Mouse (Mus musculus) liver, embryonic 13.5 days (tissue): ENCODE measurements around the gene Polr1b. TPM values are rescaled to one million over a fixed set of nuclear protein-coding genes. Genes with fewer than 3 reads are reported as not detected.

Experiments used
- ATAC-seq: fragments of 200-750 bp; cut with Nextera tagmentation; 2 replicates; pipeline ENCODE4 v1.8.0; 2017; ENCODE audit warnings: low read depth, mild to moderate bottlenecking, moderate number of reproducible peaks, moderate library complexity
- DNase-seq: peaks from one replicate; pipeline ENCODE4 v3.0.0; 2022
- H3K27ac ChIP-seq: fragments of 300-500 bp; sonication (generic); 2 replicates; pipeline ENCODE4 v1.5.1; 2015; ENCODE audit warnings: moderate library complexity, mild to moderate bottlenecking, inconsistent platforms
- H3K27me3 ChIP-seq: fragments of 300-500 bp; sonication (generic); 2 replicates; pipeline ENCODE4 v1.6.1; 2015; ENCODE audit warnings: mild to moderate bottlenecking, inconsistent platforms
- H3K36me3 ChIP-seq: fragments of 300-500 bp; sonication (generic); 2 replicates; pipeline ENCODE4 v1.6.1; 2015; ENCODE audit warnings: mild to moderate bottlenecking, inconsistent platforms
- H3K4me1 ChIP-seq: fragments of 300-500 bp; sonication (generic); replicated peaks from 2 replicates; pipeline ENCODE4 v1.6.1; 2015; ENCODE audit warnings: inconsistent platforms
- H3K4me2 ChIP-seq: fragments of 300-500 bp; sonication (generic); 2 replicates; pipeline ENCODE4 v1.6.1; 2015; ENCODE audit warnings: inconsistent platforms, mild to moderate bottlenecking, moderate library complexity
- H3K4me3 ChIP-seq: fragments of 300-500 bp; sonication (generic); replicated peaks from 2 replicates; pipeline ENCODE4 v1.5.1; 2015; ENCODE audit warnings: mild to moderate bottlenecking, inconsistent platforms
- H3K9ac ChIP-seq: fragments of 300-500 bp; sonication (generic); 2 replicates; pipeline ENCODE4 v1.6.1; 2015; ENCODE audit warnings: mild to moderate bottlenecking, inconsistent platforms
- H3K9me3 ChIP-seq: fragments of 300-500 bp; sonication (generic); replicated peaks from 2 replicates; pipeline ENCODE4 v1.6.1; 2016; ENCODE audit warnings: inconsistent platforms
- WGBS: fragments of 180-500 bp; shearing (Covaris S2); methylation state at CpG from one replicate; pipeline ENCODE4 v1.1.7; 2015; ENCODE audit not compliant: insufficient replicate concordance; 5-methylcytosine and 5-hydroxymethylcytosine counted together
- polyA plus RNA-seq: library from polyadenylated mRNA; unstranded; fragments of >200 nt; fragmentation: Nextera tagmentation; extraction: Ambion mirVana; gene quantifications from 2 replicates; pipeline ENCODE4 v1.2.1, GENCODE M21; 2015

Gene Polr1b
- polyA plus RNA-seq, result 21.6 and 24.6 TPM in 2 replicates

DNA sequence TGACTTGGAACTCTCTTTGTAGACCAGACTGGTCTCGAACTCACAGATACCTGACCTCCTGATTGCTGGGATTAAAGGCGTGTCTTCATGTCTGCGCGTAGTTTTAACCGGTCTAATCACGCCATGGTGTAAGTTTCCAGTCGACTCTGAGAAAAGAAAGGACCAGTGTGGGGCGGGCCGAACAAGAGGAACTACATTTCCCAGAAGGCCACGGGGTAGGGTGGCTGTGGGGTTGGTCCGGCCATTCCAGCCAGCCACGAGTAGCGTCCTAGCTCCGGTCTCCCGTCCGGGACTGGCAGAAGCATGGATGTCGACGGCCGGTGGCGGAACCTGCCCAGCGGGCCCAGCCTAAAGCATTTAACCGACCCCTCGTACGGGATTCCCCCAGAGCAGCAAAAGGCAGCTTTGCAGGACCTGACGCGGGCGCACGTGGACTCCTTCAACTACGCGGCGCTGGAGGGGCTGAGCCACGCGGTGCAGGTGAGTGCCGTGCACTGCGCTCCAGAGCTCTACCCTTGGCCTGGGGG is at the start of gene Polr1b:
Gene Polr1b (plus strand): TSS at position 212 of the 527 bp plus-strand sequence.
- Histone ChIP-seq H3K27ac (peak within 1 kb of the TSS; percentile 15), H3K4me3 (peak within 1 kb of the TSS; percentile 80), H3K9ac (peak within 1 kb of the TSS; percentile 77), H3K4me1 (peaks cover 30% of the 10 kb centered on the region), H3K9me3 (no peaks in the 10 kb centered on the region), H3K27me3 (no peaks in the 10 kb centered on the region), H3K36me3 (peaks cover 34% of the 10 kb centered on the region), H3K4me2 (peak within 1 kb of the TSS; percentile 92)
- peak; percentile 99 for ATAC-seq
- DNase-seq, result peak; percentile 87
- under 1% methylated on average over 35 of the region's 35 CpGs for WGBS

DNA sequence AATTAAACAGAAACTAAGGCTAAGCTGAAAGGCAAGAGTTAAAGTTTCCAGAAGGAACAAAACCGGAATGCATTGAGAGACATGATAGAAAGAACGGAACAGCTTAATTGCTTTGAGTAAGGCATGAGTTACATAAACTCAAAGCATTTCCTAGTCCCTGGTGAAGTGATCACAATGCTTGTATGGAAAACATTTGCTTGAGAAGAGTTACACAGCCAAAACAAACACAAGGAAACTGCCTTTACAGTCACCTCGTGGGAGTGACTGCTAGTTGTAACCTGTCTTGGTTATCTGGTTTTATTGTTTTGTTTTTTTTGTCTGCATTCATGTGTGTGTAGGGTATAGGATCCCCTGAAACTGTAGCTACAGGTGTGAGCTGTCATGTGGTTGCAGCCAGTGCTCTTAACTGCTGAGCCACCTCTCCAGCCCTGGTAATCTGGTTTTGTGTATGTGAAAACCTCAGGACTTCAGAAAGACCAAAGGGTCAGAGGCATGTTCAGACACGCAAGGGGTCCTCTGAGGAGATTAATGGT is 48.3 kb upstream of the Polr1b start:
- peaks cover 3% of the 10 kb centered on the region; the same call in 1 of the 2 replicates for H3K27me3 ChIP-seq
- DNase-seq (no peak), ATAC-seq (no peak)
- H3K9ac ChIP-seq, result no peak overlapping the region
- H3K9me3 ChIP-seq, result no peaks in the 10 kb centered on the region
- H3K4me2 ChIP-seq, result no peak overlapping the region
- no peaks in the 10 kb centered on the region for H3K36me3 ChIP-seq
- WGBS, result 58% methylated on average over 4 of the region's 4 CpGs
- peaks cover 9% of the 10 kb centered on the region for H3K4me1 ChIP-seq
- no peak overlapping the region for H3K4me3 ChIP-seq
- no peak overlapping the region for H3K27ac ChIP-seq

DNA sequence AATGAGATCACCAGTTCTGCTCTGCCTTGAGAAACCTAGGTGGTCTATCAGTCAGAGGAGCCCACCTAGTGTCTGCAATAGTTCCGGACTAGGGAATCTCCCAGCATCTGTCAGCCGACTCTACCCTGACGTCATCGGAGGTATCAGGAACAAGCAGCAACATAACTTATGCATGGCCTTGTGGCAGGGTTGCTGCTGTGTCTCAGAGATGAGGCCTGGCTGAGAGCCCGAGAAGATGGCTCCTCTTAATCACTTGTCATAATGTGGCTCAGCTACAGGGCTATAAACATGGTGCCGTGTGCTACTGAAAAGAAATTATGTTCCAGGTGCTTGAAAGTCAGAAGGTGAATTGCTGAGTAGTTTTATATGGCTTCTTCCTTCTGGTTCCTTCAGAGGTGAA is 45.1 kb upstream of the Polr1b start:
- Histone ChIP-seq H3K4me1 (peaks cover 22% of the 10 kb centered on the region), H3K27me3 (peaks cover 6% of the 10 kb centered on the region; the same call in 1 of the 2 replicates), H3K9me3 (no peaks in the 10 kb centered on the region), H3K4me3 (no peak overlapping the region), H3K27ac (no peak overlapping the region), H3K9ac (no peak overlapping the region), H3K4me2 (no peak overlapping the region), H3K36me3 (no peaks in the 10 kb centered on the region)
- ATAC-seq (no peak), DNase-seq (no peak)
- WGBS, result 81% methylated on average over 6 of the region's 6 CpGs

DNA sequence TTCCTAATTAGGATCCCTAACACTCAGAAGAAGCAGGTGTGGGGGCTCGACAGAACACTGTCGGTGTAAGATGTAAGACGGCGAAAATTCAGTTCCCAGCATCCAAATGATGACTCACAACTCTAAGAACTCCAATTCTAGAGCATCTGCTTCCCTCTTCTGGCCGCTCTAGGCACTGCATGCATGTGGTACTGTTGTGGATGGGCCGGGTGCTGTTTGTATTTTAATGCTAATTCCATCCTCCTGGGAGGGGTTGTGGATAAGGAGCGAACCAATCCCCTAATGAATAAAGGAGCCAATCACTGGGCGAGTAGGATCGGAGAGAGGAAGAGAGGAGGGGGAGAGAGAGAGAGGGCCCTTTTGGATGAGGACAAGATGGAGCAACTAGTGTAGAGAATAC is 44.2 kb upstream of the Polr1b start:
- Histone ChIP-seq H3K4me1 (peaks cover 22% of the 10 kb centered on the region), H3K27me3 (peaks cover 6% of the 10 kb centered on the region; the same call in 1 of the 2 replicates), H3K4me3 (no peak overlapping the region), H3K9me3 (no peaks in the 10 kb centered on the region), H3K4me2 (no peak overlapping the region), H3K36me3 (no peaks in the 10 kb centered on the region), H3K27ac (no peak overlapping the region), H3K9ac (no peak overlapping the region)
- DNase-seq, result no peak
- no peak for ATAC-seq
- WGBS, result 42% methylated on average over 9 of the region's 9 CpGs

DNA sequence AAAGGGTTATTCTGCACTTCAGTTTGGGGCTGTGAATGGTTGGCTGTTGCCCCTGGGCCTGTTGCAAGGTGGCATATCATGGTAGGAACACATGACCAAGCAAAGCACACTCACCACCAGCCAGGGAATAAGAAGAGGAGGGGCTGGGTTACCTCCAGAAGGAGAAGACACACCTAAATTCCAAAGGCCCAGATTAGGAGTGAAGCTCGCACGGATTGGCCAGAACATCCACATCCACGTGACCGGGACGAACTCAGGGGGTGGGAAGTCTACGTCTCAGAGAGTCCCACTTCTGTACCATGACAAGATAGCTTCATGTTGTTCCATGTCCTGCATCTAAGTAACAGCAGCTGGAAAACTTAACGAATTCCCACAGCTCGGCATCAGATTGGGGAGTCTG is 43.5 kb upstream of the Polr1b start:
- WGBS, result 86% methylated on average over 8 of the region's 8 CpGs
- H3K4me2 ChIP-seq, result no peak overlapping the region
- H3K27ac ChIP-seq, result no peak overlapping the region
- H3K9me3 ChIP-seq, result no peaks in the 10 kb centered on the region
- peaks cover 6% of the 10 kb centered on the region; the same call in 1 of the 2 replicates for H3K27me3 ChIP-seq
- H3K4me3 ChIP-seq, result no peak overlapping the region
- no peaks in the 10 kb centered on the region for H3K36me3 ChIP-seq
- ATAC-seq (no peak), DNase-seq (no peak)
- H3K9ac ChIP-seq, result no peak overlapping the region
- H3K4me1 ChIP-seq, result peaks cover 22% of the 10 kb centered on the region

DNA sequence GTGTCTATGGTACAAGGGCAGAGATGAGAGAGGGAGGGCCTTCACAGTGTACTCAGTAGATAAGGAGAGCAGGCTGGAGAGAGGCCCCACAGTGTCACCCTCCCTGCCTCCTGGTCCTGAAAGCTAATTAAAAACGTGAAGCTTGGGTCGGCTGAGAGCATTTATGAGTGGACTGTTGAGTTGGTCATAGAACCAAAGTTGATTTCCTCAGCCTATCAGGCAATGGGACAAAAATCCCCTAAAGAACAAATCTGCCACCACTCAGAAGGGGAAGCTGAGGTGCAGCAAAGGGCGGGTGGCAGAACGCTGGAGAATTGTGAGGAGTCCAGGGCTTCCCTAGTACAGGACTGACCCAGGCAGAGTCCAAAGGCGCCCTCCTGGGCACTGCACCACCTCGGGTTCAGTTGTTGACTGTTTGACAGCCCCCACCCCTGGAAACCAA is 42.9 kb upstream of the Polr1b start:
- no peaks in the 10 kb centered on the region for H3K36me3 ChIP-seq
- peak overlapping the region; percentile 24; the same call in 1 of the 2 replicates for H3K4me3 ChIP-seq
- H3K27ac ChIP-seq, result peak overlapping the region; percentile 44
- ATAC-seq, result peak; percentile 100
- 42% methylated on average over 6 of the region's 6 CpGs for WGBS
- H3K4me1 ChIP-seq, result peaks cover 22% of the 10 kb centered on the region
- peak overlapping the region; percentile 54 for H3K9ac ChIP-seq
- no peaks in the 10 kb centered on the region for H3K9me3 ChIP-seq
- H3K4me2 ChIP-seq, result peak overlapping the region; percentile 57
- peaks cover 6% of the 10 kb centered on the region; the same call in 1 of the 2 replicates for H3K27me3 ChIP-seq
- DNase-seq, result peak; percentile 34

DNA sequence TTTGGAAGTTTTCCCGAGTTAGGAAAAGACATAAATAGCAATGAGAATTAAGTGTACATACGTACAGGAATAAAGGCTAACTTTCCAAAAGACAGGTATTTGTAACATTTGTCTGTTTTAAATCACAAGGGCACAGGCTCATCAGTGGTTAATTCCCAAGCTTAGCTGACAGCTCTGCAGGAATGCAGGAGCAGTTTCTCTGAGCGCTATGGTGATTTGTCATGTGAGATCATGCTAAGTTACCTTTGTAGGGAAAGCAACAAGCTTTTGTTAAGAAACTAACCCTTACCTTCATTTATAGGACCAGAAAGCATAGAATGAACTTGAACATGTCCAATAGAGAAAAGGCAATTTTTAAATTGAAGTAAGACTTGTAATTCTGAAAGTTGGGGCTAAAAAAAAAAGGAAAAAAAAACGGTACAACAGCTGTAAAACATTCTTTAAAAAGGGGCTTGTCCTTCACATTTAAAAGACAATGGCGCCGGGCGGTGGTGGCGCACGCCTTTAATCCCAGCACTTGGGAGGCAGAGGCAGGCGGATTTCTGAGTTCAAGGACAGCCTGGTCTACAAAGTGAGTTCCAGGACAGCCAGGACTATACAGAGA is 39.2 kb upstream of the Polr1b start:
- no peak overlapping the region for H3K4me2 ChIP-seq
- DNase-seq (no peak), ATAC-seq (no peak)
- peaks cover 36% of the 10 kb centered on the region for H3K4me1 ChIP-seq
- no peak overlapping the region for H3K27ac ChIP-seq
- H3K9ac ChIP-seq, result no peak overlapping the region
- H3K27me3 ChIP-seq, result peaks cover 6% of the 10 kb centered on the region; the same call in 1 of the 2 replicates
- H3K9me3 ChIP-seq, result no peaks in the 10 kb centered on the region
- no peak overlapping the region for H3K4me3 ChIP-seq
- no peaks in the 10 kb centered on the region for H3K36me3 ChIP-seq
- WGBS, result 66% methylated on average over 10 of the region's 10 CpGs

DNA sequence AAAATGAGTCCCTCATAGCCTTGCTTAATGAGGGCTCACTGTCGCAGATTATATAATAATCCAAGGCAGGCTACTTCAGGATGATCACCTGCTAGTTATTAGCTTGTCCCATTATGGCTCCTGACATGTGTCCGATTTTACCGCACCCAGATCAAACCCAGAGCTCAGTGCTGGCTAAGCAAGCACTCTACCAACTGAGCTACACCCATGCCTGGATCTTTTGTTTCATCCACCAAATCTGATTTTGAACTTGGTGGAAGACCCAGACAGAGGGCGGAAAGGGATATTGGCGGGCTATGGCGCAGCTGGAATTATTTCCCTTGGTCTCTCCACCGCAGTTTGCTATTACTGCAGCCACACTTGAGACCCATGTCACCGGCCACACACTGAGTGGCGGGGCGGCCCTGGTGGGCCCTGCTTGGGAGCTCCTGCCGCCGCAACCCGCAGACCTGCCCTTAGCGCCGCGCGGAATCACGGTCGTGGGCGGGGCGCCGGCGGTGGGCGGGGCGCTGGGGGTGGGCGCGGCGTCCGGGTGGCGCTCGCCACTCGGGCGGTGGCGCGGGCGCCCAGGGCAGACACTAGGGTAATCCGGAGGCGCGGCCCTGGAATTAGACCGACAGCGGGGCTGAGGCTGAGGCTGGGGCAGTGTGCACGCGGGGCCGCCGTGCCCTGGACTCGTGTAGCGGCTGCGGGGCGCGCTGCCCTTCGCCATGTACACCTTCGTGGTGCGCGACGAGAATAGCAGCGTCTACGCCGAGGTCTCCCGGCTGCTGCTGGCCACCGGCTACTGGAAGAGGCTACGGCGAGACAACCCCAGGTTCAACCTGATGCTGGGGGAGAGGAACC is 35.1 kb upstream of the Polr1b start, which contains the start of gene Ttl:
Gene Ttl (plus strand): TSS at position 506 of the 846 bp plus-strand sequence.
- DNase-seq, result peak; percentile 63
- H3K27ac ChIP-seq, result peak within 1 kb of the TSS; percentile 6; the same call in 1 of the 2 replicates
- H3K4me1 ChIP-seq, result peaks cover 20% of the 10 kb centered on the region
- H3K9ac ChIP-seq, result peak within 1 kb of the TSS; percentile 80
- no peaks in the 10 kb centered on the region for H3K36me3 ChIP-seq
- H3K27me3 ChIP-seq, result peaks cover 4% of the 10 kb centered on the region; the same call in 1 of the 2 replicates
- peak within 1 kb of the TSS; percentile 98 for H3K4me2 ChIP-seq
- no peaks in the 10 kb centered on the region for H3K9me3 ChIP-seq
- ATAC-seq, result peak; percentile 92
- 3% methylated on average over 56 of the region's 62 CpGs for WGBS
- H3K4me3 ChIP-seq, result peak within 1 kb of the TSS; percentile 75

DNA sequence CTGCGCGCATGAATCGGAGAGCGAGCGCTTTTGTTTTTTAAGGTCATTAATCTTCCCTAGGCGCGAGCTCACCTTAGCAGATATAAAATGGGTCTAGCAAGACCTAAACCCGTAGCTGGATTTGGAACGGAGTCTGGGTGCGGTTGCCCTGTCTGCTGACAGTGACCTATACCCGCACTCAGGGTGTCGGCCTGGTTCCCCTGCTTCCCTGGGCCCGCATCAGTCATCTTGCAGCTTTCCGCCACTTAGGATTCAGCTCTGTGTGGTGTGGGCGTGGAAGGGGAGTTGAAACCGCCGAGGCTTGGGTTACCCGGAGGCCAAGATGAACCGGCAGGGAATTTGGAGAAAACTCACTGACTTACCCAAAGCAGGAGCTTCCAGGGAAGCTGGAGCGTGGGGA is 34.5 kb upstream of the Polr1b start:
- Histone ChIP-seq H3K9me3 (no peaks in the 10 kb centered on the region), H3K27me3 (peaks cover 4% of the 10 kb centered on the region; the same call in 1 of the 2 replicates), H3K4me1 (peaks cover 20% of the 10 kb centered on the region), H3K4me2 (peak overlapping the region; percentile 98), H3K9ac (peak overlapping the region; percentile 80), H3K4me3 (peak overlapping the region; percentile 75), H3K36me3 (no peaks in the 10 kb centered on the region), H3K27ac (peak overlapping the region; percentile 6; the same call in 1 of the 2 replicates)
- peak; percentile 64 for ATAC-seq
- 1% methylated on average over 20 of the region's 20 CpGs for WGBS
- DNase-seq, result peak; percentile 34

DNA sequence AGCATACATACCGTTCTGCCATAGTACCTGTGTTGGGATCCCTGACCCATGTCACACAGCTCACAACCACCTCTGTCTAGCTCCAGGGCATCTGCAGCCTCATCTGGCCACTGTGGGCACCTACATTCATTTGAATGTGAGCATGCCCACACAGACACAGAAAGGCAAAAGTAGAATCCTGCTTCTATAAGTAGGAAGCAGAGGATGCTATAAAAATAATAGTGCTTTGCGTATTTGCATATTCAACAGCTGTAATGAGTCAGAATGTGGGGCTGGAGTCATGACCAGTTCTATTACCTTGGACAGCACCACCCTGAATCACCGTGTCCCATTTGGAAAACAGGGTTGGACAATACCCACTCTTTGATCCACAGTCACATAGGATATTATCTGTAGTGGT is 30.5 kb upstream of the Polr1b start:
- ATAC-seq (no peak), DNase-seq (no peak)
- Histone ChIP-seq H3K4me3 (no peak overlapping the region), H3K36me3 (no peaks in the 10 kb centered on the region), H3K4me2 (no peak overlapping the region), H3K4me1 (peaks cover 18% of the 10 kb centered on the region), H3K9me3 (no peaks in the 10 kb centered on the region), H3K9ac (no peak overlapping the region), H3K27me3 (0 out of 2 replicates have a peak, but pooled peaks cover 4% of the 10 kb centered on the region), H3K27ac (no peak overlapping the region)
- 69% methylated on average over 3 of the region's 3 CpGs for WGBS

DNA sequence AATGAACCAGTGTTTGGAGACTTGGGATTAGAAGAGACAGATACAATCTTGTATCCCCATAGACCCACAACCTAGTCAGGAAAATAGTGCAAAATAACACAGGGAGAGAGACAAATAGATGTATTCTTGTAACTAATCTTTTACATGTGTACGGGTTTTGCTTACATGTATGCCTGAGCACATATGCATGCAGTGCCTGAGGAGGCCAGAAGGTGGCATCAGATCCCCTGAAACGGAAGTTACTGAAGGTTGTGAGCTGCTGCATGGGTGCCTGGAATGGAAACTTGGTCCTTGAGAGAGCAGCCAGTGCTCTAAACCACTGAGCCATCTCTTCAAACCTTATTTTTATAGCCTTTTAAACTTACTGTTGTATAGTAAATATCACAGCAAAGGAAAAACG is 22.5 kb upstream of the Polr1b start:
- WGBS, result 74% methylated on average over 3 of the region's 3 CpGs
- no peak for DNase-seq

More for the DNA sequence above, 22.5 kb upstream of the Polr1b start:
- Histone ChIP-seq H3K27me3 (no peaks in the 10 kb centered on the region), H3K4me1 (no peaks in the 10 kb centered on the region), H3K27ac (no peak overlapping the region), H3K9ac (no peak overlapping the region), H3K4me3 (no peak overlapping the region), H3K9me3 (no peaks in the 10 kb centered on the region), H3K4me2 (no peak overlapping the region), H3K36me3 (no peaks in the 10 kb centered on the region; the same call in 1 of the 2 replicates)
- ATAC-seq, result no peak
